ENCODE assay signal across 8 mouse cellular contexts in genomic region chr1:183297473-183297885, GRCm38 (mm10). TPM values are rescaled to one million over a fixed set of nuclear protein-coding genes. Genes with fewer than 3 reads are reported as not detected.
A peak's percentile ranks its signal among the peaks of the same experiment; 100 is the strongest.
DNase-seq lines count a peak whose midpoint lies in the region; ATAC-seq and TF ChIP-seq lines count a peak whose summit lies in the region.

No protein-coding gene starts in this region.

- no peaks in the 10 kb centered on the region for H3K27me3 ChIP-seq in lung, embryonic 14.5 days (ENCODE audit: insufficient read depth, low read length)
- no peaks in the 10 kb centered on the region for H3K27me3 ChIP-seq in hindbrain, embryonic 15.5 days
- no peaks in the 10 kb centered on the region for H3K27me3 ChIP-seq in lung, embryonic 16.5 days (ENCODE audit: control insufficient read depth, insufficient read depth, low read depth, low read length)

- DNase-seq in lung, embryonic 14.5 days: peak; percentile 64
- DNase-seq in lung, postnatal 4 days: no peak
- peak; percentile 49 for DNase-seq in T-cell, adult 2 months (ENCODE audit: low spot score)
- peak; percentile 26 to 43 for DNase-seq in right cerebral cortex, postnatal 36 days (ENCODE audit: low spot score in 2 of 2)
- DNase-seq in adrenal gland, adult 8-10 months: no peak

- no peak; the same call in 1 of the 2 replicates for ATAC-seq in lung, embryonic 14.5 days (ENCODE audit: insufficient read depth)
- ATAC-seq in erythroblast, adult 5-6 weeks (replicated peaks; ENCODE audit: low FRiP score, poor library complexity, severe bottlenecking): peak; percentile 34
- peak; percentile 7 for ATAC-seq in hindbrain, embryonic 15.5 days (ENCODE audit: low FRiP score, low read depth)
- ATAC-seq in lung, embryonic 16.5 days (ENCODE audit: low read depth): peak; percentile 47

- peak overlapping the region; percentile 46 for H3K9ac ChIP-seq in lung, embryonic 14.5 days
- peak overlapping the region; percentile 39 for H3K9ac ChIP-seq in hindbrain, embryonic 15.5 days
- H3K9ac ChIP-seq in lung, embryonic 16.5 days (ENCODE audit: low read length): peak overlapping the region; percentile 61

- peak overlapping the region; percentile 59 for H3K4me2 ChIP-seq in lung, embryonic 14.5 days
- H3K4me2 ChIP-seq in hindbrain, embryonic 15.5 days: peak overlapping the region; percentile 56
- H3K4me2 ChIP-seq in lung, embryonic 16.5 days (ENCODE audit: low read depth, low read length): peak overlapping the region; percentile 54

- peaks cover 12% of the 10 kb centered on the region for H3K36me3 ChIP-seq in lung, embryonic 14.5 days (ENCODE audit: insufficient read depth)
- H3K36me3 ChIP-seq in hindbrain, embryonic 15.5 days: no peaks in the 10 kb centered on the region
- H3K36me3 ChIP-seq in lung, embryonic 16.5 days (ENCODE audit: control insufficient read depth, insufficient read depth, low read length): peaks cover 6% of the 10 kb centered on the region; the same call in 1 of the 2 replicates

- H3K4me3 ChIP-seq in lung, embryonic 14.5 days (ENCODE audit: low read depth, low read length): peak overlapping the region; percentile 48
- peak overlapping the region; percentile 48 for H3K4me3 ChIP-seq in hindbrain, embryonic 15.5 days
- H3K4me3 ChIP-seq in lung, embryonic 16.5 days (ENCODE audit: low read length): peak overlapping the region; percentile 54

- no peaks in the 10 kb centered on the region for H3K4me1 ChIP-seq in lung, embryonic 14.5 days (ENCODE audit: insufficient read depth)
- peaks cover 4% of the 10 kb centered on the region; the same call in 1 of the 2 replicates for H3K4me1 ChIP-seq in hindbrain, embryonic 15.5 days (replicated peaks)
- no peaks in the 10 kb centered on the region for H3K4me1 ChIP-seq in lung, embryonic 16.5 days (replicated peaks; ENCODE audit: control insufficient read depth, insufficient read depth, low read length)

- H3K9me3 ChIP-seq in lung, embryonic 14.5 days (ENCODE audit: low read depth, low read length): no peaks in the 10 kb centered on the region
- no peaks in the 10 kb centered on the region for H3K9me3 ChIP-seq in hindbrain, embryonic 15.5 days
- H3K9me3 ChIP-seq in lung, embryonic 16.5 days (ENCODE audit: control insufficient read depth, low read length): no peaks in the 10 kb centered on the region

- no peak for TF ChIP-seq CTCF in lung, embryonic 14.5 days (IDR thresholded peaks at IDR 0.05; ENCODE audit: low read depth)

- WGBS in lung, embryonic 14.5 days: under 1% methylated on average over 28 of the region's 30 CpGs
- under 1% methylated on average over 29 of the region's 30 CpGs for WGBS in hindbrain, embryonic 15.5 days
- 2% methylated on average over 27 of the region's 30 CpGs for WGBS in lung, embryonic 16.5 days

- H3K27ac ChIP-seq in lung, embryonic 14.5 days (ENCODE audit: low read depth): peak overlapping the region; percentile 38; the same call in 1 of the 2 replicates
- H3K27ac ChIP-seq in hindbrain, embryonic 15.5 days (replicated peaks): peak overlapping the region; percentile 86
- peak overlapping the region; percentile 24 for H3K27ac ChIP-seq in lung, embryonic 16.5 days (ENCODE audit: low read length)

RNA-seq across cellular contexts. Expression of gene Brox, which starts 0.4 kb away (rescaled TPM):
- 42.0 and 45.3 TPM in 2 replicates for polyA plus RNA-seq in lung, embryonic 14.5 days (2014; fragmentation: Nextera tagmentation; extraction: Ambion mirVana)
- total RNA-seq in erythroblast, adult 5-6 weeks (2015; ENCODE audit: low replicate concordance): 13.6 and 16.3 TPM in 2 replicates
- 29.8 and 32.1 TPM in 2 replicates for total RNA-seq in erythroblast, adult 5-6 weeks (2017; ENCODE audit: low replicate concordance)
- polyA plus RNA-seq in hindbrain, embryonic 15.5 days (2015; fragmentation: Nextera tagmentation; extraction: Ambion mirVana): 95.8 and 96.5 TPM in 2 replicates
- polyA plus RNA-seq in lung, embryonic 16.5 days (2015; fragmentation: Nextera tagmentation; extraction: Ambion mirVana): 44.2 and 44.9 TPM in 2 replicates
- total RNA-seq in adrenal gland, adult 8-10 months (2022): 10 to 100 TPM; 49.1 to 70.6 (median 60.9) TPM

RNA-seq across cellular contexts. Expression of gene Aida, which starts 1.1 kb away (rescaled TPM):
- polyA plus RNA-seq in lung, embryonic 14.5 days (2014; fragmentation: Nextera tagmentation; extraction: Ambion mirVana): 25.2 and 27.6 TPM in 2 replicates
- total RNA-seq in erythroblast, adult 5-6 weeks (2015; ENCODE audit: low replicate concordance): 17.6 and 21.5 TPM in 2 replicates
- 40.0 and 41.5 TPM in 2 replicates for total RNA-seq in erythroblast, adult 5-6 weeks (2017; ENCODE audit: low replicate concordance)
- polyA plus RNA-seq in hindbrain, embryonic 15.5 days (2015; fragmentation: Nextera tagmentation; extraction: Ambion mirVana): 60.4 and 61.1 TPM in 2 replicates
- polyA plus RNA-seq in lung, embryonic 16.5 days (2015; fragmentation: Nextera tagmentation; extraction: Ambion mirVana): 34.3 and 40.2 TPM in 2 replicates
- total RNA-seq in adrenal gland, adult 8-10 months (2022): 10 to 100 TPM; 50.2 to 55.9 (median 54.4) TPM

Comparison
In these comparisons a context has a peak if more than half of its experiments do, and no peak if none do; other contexts are left out.
1. DNase-seq: peak in lung, embryonic 14.5 days (single experiment), T-cell, adult 2 months (single experiment) and right cerebral cortex, postnatal 36 days (2 of 2); none in lung, postnatal 4 days (0 of 2) and adrenal gland, adult 8-10 months (single experiment).
2. H3K27ac ChIP-seq: peak in every context shown above with its lines; median percentile 86 in hindbrain, embryonic 15.5 days; 38 in lung, embryonic 14.5 days; 24 in lung, embryonic 16.5 days.
3. Peak in every context shown above with its lines, with median percentiles within 50 percentile points of each other: H3K4me2 ChIP-seq, H3K4me3 ChIP-seq and H3K9ac ChIP-seq.